8 mouse cellular contexts compared by ENCODE assay signal in the genomic region with DNA sequence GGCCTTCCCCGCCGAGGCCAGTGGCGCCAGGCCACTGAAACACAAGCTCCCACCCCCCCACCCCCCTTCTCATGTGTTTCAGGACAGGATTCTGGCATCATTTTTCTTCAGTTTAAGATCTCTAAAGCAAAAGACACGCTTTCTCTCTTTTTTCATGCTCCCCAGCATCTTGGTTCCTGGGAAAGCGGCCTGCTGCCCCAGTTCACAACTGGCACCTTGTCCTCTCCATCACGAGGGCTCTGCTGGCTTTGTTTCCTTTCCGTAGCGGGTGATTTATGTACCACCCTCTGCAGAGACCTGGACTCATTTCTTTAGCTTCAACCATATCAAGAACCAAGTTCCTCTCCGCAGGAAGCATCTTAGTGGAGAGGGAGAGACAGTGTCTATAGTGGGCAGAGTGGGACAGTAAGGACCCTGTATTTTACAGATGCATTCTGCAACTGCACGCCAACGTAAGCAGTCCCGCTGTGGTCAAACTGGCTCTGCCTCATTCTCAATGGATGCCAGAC. TPM values are rescaled to one million over a fixed set of nuclear protein-coding genes. Genes with fewer than 3 reads are reported as not detected.
A peak's percentile ranks its signal among the peaks of the same experiment; 100 is the strongest.
DNase-seq lines count a peak whose midpoint lies in the region; ATAC-seq and TF ChIP-seq lines count a peak whose summit lies in the region.

No protein-coding gene starts in this region.

- ATAC-seq in embryonic facial prominence, embryonic 15.5 days (ENCODE audit: insufficient number of reproducible peaks, low FRiP score, low TSS enrichment, low read depth), result no peak
- ATAC-seq in kidney, embryonic 14.5 days (ENCODE audit: low FRiP score, low TSS enrichment), result no peak
- no peak for ATAC-seq in midbrain, postnatal 0 days (ENCODE audit: low FRiP score)

- no peaks in the 10 kb centered on the region for H3K9me3 ChIP-seq in embryonic facial prominence, embryonic 15.5 days (replicated peaks)
- no peaks in the 10 kb centered on the region for H3K9me3 ChIP-seq in kidney, embryonic 14.5 days (ENCODE audit: control insufficient read depth, low read length)
- no peaks in the 10 kb centered on the region for H3K9me3 ChIP-seq in midbrain, postnatal 0 days (ENCODE audit: low read length)

- no peaks in the 10 kb centered on the region for H3K36me3 ChIP-seq in embryonic facial prominence, embryonic 15.5 days
- H3K36me3 ChIP-seq in kidney, embryonic 14.5 days (ENCODE audit: control insufficient read depth, insufficient read depth, low read length), result no peaks in the 10 kb centered on the region; the same call in 1 of the 2 replicates
- H3K36me3 ChIP-seq in midbrain, postnatal 0 days (ENCODE audit: insufficient read depth, low read length), result no peaks in the 10 kb centered on the region

- H3K9ac ChIP-seq in embryonic facial prominence, embryonic 15.5 days, result peak overlapping the region; percentile 39; the same call in 1 of the 2 replicates
- peak overlapping the region; percentile 61; the same call in 1 of the 2 replicates for H3K9ac ChIP-seq in kidney, embryonic 14.5 days (ENCODE audit: low read depth, low read length)
- H3K9ac ChIP-seq in midbrain, postnatal 0 days (replicated peaks; ENCODE audit: low read length, poor library complexity, severe bottlenecking), result peak overlapping the region; percentile 70

- peak overlapping the region; percentile 93 for H3K27ac ChIP-seq in left cerebral cortex, adult 2 months
- H3K27ac ChIP-seq in brown adipose tissue, adult 24 weeks (replicated peaks; ENCODE audit: low read depth, low read length), result peak overlapping the region; percentile 68
- H3K27ac ChIP-seq in embryonic facial prominence, embryonic 15.5 days (replicated peaks), result peak overlapping the region; percentile 93
- H3K27ac ChIP-seq in kidney, embryonic 14.5 days (ENCODE audit: low read depth, low read length), result peak overlapping the region; percentile 89
- H3K27ac ChIP-seq in midbrain, postnatal 0 days (ENCODE audit: low read depth, low read length), result peak overlapping the region; percentile 92

- H3K27me3 ChIP-seq in embryonic facial prominence, embryonic 15.5 days, result no peaks in the 10 kb centered on the region
- no peaks in the 10 kb centered on the region for H3K27me3 ChIP-seq in kidney, embryonic 14.5 days (ENCODE audit: control insufficient read depth, insufficient read depth, low read length)
- no peaks in the 10 kb centered on the region for H3K27me3 ChIP-seq in midbrain, postnatal 0 days (ENCODE audit: insufficient read depth, low read length)

- peak in 1 of 2 experiments; percentile 27 for DNase-seq in left cerebral cortex, adult 2 months (ENCODE audit: extremely low spot score in 1 of 2, low spot score in 2 of 2)
- no peak for DNase-seq in left cerebral cortex, postnatal 10 days (ENCODE audit: extremely low spot score in 1 of 2, low spot score in 2 of 2)
- peak; percentile 29 for DNase-seq in midbrain, postnatal 0 days (ENCODE audit: low spot score)
- DNase-seq in ovary, postnatal 10 days (ENCODE audit: low spot score), result no peak
- DNase-seq in lung, adult 18-20 months, result no peak

- intact Hi-C loops in left cerebral cortex, adult 2 months (cut with DNase I), result no loop called here
- intact Hi-C loops in left cerebral cortex, postnatal 10 days (cut with DNase I), result loop anchor here (5.0 kb wide), 1 partner anchor 35 kb away; no protein-coding TSS in a partner anchor

- peaks cover 10% of the 10 kb centered on the region; the same call in 1 of the 2 replicates for H3K4me1 ChIP-seq in brown adipose tissue, adult 24 weeks (ENCODE audit: control insufficient read depth, insufficient read depth, insufficient read length, low read length)
- H3K4me1 ChIP-seq in embryonic facial prominence, embryonic 15.5 days, result peaks cover 15% of the 10 kb centered on the region
- peaks cover 7% of the 10 kb centered on the region; the same call in 1 of the 2 replicates for H3K4me1 ChIP-seq in kidney, embryonic 14.5 days (ENCODE audit: control insufficient read depth, insufficient read depth, low read length)
- no peaks in the 10 kb centered on the region; the same call in 1 of the 2 replicates for H3K4me1 ChIP-seq in midbrain, postnatal 0 days (ENCODE audit: insufficient read depth, low read length)

- WGBS in embryonic facial prominence, embryonic 15.5 days, result 18% methylated on average over 12 of the region's 12 CpGs
- 19% methylated on average over 12 of the region's 12 CpGs for WGBS in kidney, embryonic 14.5 days
- WGBS in midbrain, postnatal 0 days, result 20% methylated on average over 12 of the region's 12 CpGs

- H3K4me3 ChIP-seq in left cerebral cortex, adult 2 months, result peak overlapping the region; percentile 80
- H3K4me3 ChIP-seq in brown adipose tissue, adult 24 weeks (ENCODE audit: insufficient read depth, low read depth, low read length), result peak overlapping the region; percentile 79
- peak overlapping the region; percentile 90 for H3K4me3 ChIP-seq in embryonic facial prominence, embryonic 15.5 days (replicated peaks)
- H3K4me3 ChIP-seq in kidney, embryonic 14.5 days (ENCODE audit: low read length), result peak overlapping the region; percentile 98
- H3K4me3 ChIP-seq in midbrain, postnatal 0 days (ENCODE audit: low read depth, low read length), result peak overlapping the region; percentile 73

- TF ChIP-seq CTCF in left cerebral cortex, adult 2 months (IDR thresholded peaks at IDR 0.05), result no peak
- no peak for TF ChIP-seq CTCF in midbrain, postnatal 0 days (IDR thresholded peaks at IDR 0.05)

- peak overlapping the region; percentile 75 for H3K4me2 ChIP-seq in embryonic facial prominence, embryonic 15.5 days (replicated peaks)
- peak overlapping the region; percentile 86 for H3K4me2 ChIP-seq in kidney, embryonic 14.5 days (replicated peaks; ENCODE audit: low read depth, low read length)
- H3K4me2 ChIP-seq in midbrain, postnatal 0 days (ENCODE audit: low read depth, low read length, poor library complexity, severe bottlenecking), result peak overlapping the region; percentile 93

RNA-seq across cellular contexts. Expression of gene Aplp2, which starts 0.9 kb away (rescaled TPM):
- 100 to 1,000 TPM; 568 to 604 TPM for total RNA-seq in left cerebral cortex, adult 2 months (2021)
- 100 to 1,000 TPM; 480 to 510 TPM for total RNA-seq in left cerebral cortex, postnatal 10 days (2021)
- 657 and 1,031 TPM in 2 replicates for polyA plus RNA-seq in brown adipose tissue, adult 24 weeks (2012; ENCODE audit: insufficient read depth, insufficient read length, missing spikeins)
- polyA plus RNA-seq in embryonic facial prominence, embryonic 15.5 days (2015; fragmentation: Nextera tagmentation; extraction: Ambion mirVana), result 287 and 290 TPM in 2 replicates
- 179 and 315 TPM in 2 replicates for polyA plus RNA-seq in kidney, embryonic 14.5 days (2014; fragmentation: Nextera tagmentation; extraction: Ambion mirVana)
- total RNA-seq in midbrain, postnatal 0 days (2014; rRNA removed), result 379 and 425 TPM in 2 replicates
- 406 and 441 TPM in 2 replicates for polyA plus RNA-seq in midbrain, postnatal 0 days (2015; fragmentation: Nextera tagmentation; extraction: Ambion mirVana)
